Mouse (Mus musculus) lung, adult 2 months (tissue): ENCODE measurements around the gene Atxn2.
A peak's percentile ranks its signal among the peaks of the same experiment; 100 is the strongest.

ENCODE experiments used
- CTCF ChIP-seq: fragments of 200-500 bp; IDR thresholded peaks from 2 replicates; pipeline ENCODE4 v1.5.1; 2011; ENCODE audit warnings: mild to moderate bottlenecking, low read length, control low read depth; ENCODE audit not compliant: insufficient read depth
- POLR2A ChIP-seq: fragments of 200-500 bp; IDR thresholded peaks from 2 replicates; pipeline ENCODE4 v1.6.1; 2011; ENCODE audit warnings: low read depth, mild to moderate bottlenecking, control low read depth, low read length, borderline replicate concordance; ENCODE audit errors: extremely low read depth

- TF ChIP-seq CTCF (no peak), POLR2A (peak; percentile 57; the same call in 1 of the 2 replicates)
Measured at GRCm38 (mm10) chr5:121838341-121839127, 127.4 kb downstream of the Atxn2 start.
